Mouse (Mus musculus) inflammation-experienced regulatory T-cells, adult 6 months (primary cell): Measurements from ENCODE around the gene Prkaca. TPM values are rescaled to one million over a fixed set of nuclear protein-coding genes. Genes with fewer than 3 reads are reported as not detected.

Experiments
- ATAC-seq: one replicate; pipeline ENCODE4 v1.8.0; 2017
- polyA plus RNA-seq, 3 experiments: library from polyadenylated mRNA; unstranded; fragments of 100-300 nt; shearing (Covaris generic); gene quantifications; one replicate each; pipeline ENCODE4 v1.2.1; 2017

Gene Prkaca
- 10 to 100 TPM; 16.3 to 20.1 (median 18.8) TPM for polyA plus RNA-seq

GRCm38 (mm10) chr8:83972150-83973120 lies at the start of gene Prkaca:
Gene Prkaca (plus strand): TSS chr8:83972993.
- peak; percentile 99 for ATAC-seq

- no peak for ATAC-seq
These were observed 48.2 kb upstream of the Prkaca start for GRCm38 (mm10) chr8:83924585-83924984.

DNA sequence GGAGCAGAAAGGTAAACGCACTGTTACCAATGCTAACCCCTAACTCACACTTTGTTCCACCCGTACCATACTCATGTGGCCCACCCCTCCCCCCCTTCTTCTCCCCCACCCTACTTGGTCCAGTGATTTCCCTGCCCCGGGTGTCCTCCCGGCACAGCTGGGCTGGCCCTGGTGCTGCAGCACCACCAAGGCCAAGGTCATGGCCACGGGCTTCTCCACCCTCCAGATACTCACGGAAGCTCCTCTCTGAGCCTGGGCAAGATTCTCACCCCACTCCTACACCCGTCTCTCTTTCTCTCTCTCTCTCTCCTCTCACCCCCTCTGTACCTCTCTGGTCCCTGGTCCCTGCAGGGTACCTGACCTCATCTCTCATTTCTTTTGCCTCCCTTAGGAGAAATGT lies 46.5 kb upstream of the Prkaca start:
- no peak for ATAC-seq

GRCm38 (mm10) chr8:83934222-83934621 lies 38.6 kb upstream of the Prkaca start:
- no peak for ATAC-seq

DNA sequence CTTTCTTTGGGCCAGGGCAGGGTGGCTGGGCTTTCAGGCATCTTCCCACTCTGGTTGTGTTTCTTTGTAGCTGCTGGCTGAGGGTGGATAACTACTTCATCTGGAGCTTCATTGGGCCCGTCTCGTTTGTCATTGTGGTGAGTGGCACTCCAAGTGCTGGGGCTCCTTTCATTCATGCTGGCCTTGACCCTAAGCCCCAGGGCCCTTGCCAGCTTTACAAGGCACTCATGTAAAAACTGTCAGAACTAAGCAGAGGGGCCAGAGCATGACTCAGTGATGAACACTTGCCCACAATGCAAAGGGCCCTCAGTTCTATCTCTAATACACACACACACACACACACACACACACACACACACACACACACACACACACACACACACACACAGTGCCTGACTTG lies 37.8 kb upstream of the Prkaca start:
- no peak for ATAC-seq

DNA sequence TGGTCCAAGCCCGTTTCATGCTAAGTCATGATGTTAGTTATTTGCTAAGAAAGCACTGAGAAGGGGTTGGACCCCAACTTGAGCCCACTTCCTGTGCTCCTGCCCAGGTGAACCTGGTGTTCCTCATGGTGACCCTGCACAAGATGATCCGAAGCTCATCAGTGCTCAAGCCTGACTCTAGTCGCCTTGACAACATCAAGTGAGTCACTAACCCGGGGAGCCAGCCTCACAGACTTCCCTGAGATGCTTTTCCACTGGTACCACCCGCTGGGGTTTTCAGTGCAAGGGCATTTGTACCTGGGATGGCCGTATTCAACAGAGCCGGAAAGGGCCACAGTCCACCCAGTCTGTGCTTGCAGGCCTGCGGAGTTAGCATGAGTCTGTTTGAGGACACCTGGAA lies 37.4 kb upstream of the Prkaca start:
- no peak for ATAC-seq

- ATAC-seq, result no peak
These were observed 35.1 kb upstream of the Prkaca start for GRCm38 (mm10) chr8:83937645-83938044.

DNA sequence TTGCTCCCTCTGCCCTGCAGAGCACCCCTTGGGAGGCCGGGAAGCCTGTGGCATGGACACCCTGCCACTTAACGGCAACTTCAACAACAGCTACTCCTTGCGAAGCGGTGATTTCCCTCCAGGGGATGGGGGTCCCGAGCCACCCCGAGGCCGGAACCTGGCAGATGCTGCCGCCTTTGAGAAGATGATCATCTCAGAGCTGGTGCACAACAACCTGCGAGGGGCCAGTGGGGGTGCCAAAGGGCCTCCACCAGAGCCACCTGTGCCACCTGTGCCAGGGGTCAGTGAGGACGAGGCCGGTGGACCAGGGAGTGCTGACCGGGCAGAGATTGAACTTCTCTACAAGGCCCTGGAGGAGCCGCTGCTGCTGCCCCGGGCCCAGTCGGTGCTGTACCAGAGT lies 34.5 kb upstream of the Prkaca start:
- ATAC-seq, result no peak

- ATAC-seq, result no peak
These were observed 31.6 kb upstream of the Prkaca start for GRCm38 (mm10) chr8:83941066-83941677.

DNA sequence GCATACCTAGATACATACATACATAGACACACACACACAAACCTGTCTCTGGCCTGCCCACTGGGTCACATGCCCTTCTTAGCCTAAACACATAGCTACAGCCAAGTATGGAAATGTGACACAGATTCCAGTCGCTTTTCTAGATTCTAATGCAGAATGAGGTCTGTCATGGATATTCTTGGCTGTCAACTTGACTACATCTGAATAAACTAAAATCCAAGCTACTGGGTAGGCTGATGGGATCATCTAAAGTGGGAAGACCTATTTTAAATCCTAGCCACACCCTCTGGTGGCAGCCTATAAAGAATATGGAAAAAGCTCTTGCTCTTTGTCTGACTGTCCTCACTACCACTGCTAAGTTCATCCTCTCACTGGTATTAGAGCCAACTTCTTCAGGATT lies 30.3 kb upstream of the Prkaca start:
- no peak for ATAC-seq

GRCm38 (mm10) chr8:83945540-83945939 lies 27.3 kb upstream of the Prkaca start:
- no peak for ATAC-seq

- no peak for ATAC-seq
These were observed 18.1 kb upstream of the Prkaca start for GRCm38 (mm10) chr8:83954749-83955105.

GRCm38 (mm10) chr8:83955106-83955957 lies 17.5 kb upstream of the Prkaca start, which contains the start of the genes Gm10644 and Asf1b:
Gene Gm10644 (minus strand): TSS chr8:83955205.
Gene Asf1b (plus strand): TSS chr8:83955507.
- peak; percentile 90 for ATAC-seq

GRCm38 (mm10) chr8:83955958-83956218 lies 16.9 kb upstream of the Prkaca start:
- no peak for ATAC-seq

GRCm38 (mm10) chr8:83956789-83957188 lies 16.0 kb upstream of the Prkaca start:
- no peak for ATAC-seq

- no peak for ATAC-seq
These were observed 8.6 kb upstream of the Prkaca start for GRCm38 (mm10) chr8:83964015-83964765.

- no peak for ATAC-seq
These were observed 5.1 kb upstream of the Prkaca start for GRCm38 (mm10) chr8:83967701-83968100.

- no peak for ATAC-seq
These were observed 1.7 kb upstream of the Prkaca start for GRCm38 (mm10) chr8:83971121-83971520.

- no peak for ATAC-seq
These were observed 1.1 kb upstream of the Prkaca start for GRCm38 (mm10) chr8:83971661-83972060.

DNA sequence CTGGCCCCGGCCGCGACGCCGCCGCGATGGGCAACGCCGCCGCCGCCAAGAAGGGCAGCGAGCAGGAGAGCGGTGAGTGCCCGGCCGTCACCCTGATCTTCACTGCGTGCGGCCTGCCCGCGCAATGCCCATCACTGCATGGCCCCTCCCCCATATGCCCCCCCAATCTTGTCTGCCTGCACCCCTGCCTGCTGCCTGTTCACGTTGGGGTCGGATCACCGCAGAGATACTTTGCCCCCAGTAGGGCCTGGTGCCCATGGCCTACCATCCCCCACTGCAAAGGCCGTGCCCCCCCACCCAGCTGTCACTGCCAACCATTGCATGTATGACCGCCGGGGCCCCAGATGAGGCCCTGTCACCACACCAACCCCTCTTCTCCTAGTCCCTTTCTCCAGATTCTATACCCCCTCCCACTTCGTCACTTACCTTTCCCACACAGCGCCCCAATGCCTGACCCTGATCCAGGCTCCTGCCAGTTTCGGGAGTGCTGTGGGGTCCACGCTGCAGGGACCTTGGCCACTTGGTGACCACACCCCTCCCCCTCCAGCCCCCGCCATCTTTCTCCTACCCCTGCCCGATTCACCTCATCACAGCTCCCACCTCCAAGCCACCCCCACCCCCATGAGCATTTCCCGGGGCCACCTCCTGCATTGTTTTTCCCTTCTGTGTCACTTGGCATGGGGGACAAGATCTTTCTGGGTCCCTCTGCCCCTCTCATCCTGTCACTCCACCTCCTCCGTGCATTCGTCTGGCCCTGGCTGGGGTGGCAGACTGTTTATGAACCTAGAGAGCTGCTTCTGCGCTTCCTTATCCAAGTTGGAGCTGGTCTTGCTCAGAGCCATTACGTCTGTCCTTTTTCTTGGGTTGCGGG lies 603 bp downstream of the Prkaca start:
- no peak for ATAC-seq

- no peak for ATAC-seq
These were observed 1.7 kb downstream of the Prkaca start for GRCm38 (mm10) chr8:83974521-83974920.
